Mouse (Mus musculus) forebrain, embryonic 14.5 days (tissue): ENCODE results near the gene Gm5565. TPM values are rescaled to one million over a fixed set of nuclear protein-coding genes. Genes with fewer than 3 reads are reported as not detected.
"Not testable (repeated sequence)": the region's sequence is repeated elsewhere in the genome, so short reads cannot be mapped to it uniquely, and the experiment has no call there.

ENCODE experiments used
- ATAC-seq: fragments of 200-750 bp; cut with Nextera tagmentation; 2 replicates; pipeline ENCODE4 v1.8.0; 2017; ENCODE audit warnings: mild to moderate bottlenecking, moderate library complexity
- DNase-seq: peaks from one replicate; pipeline ENCODE4 v3.0.0-alpha.2; 2015; ENCODE audit warnings: low spot score
- H3K27ac ChIP-seq: fragments of 300-500 bp; sonication (generic); 2 replicates; pipeline ENCODE4 v1.5.1; 2014; ENCODE audit warnings: low read depth, mild to moderate bottlenecking, control low read depth, low read length, moderate library complexity
- H3K27me3 ChIP-seq: fragments of 300-500 bp; sonication (generic); replicated peaks from 2 replicates; pipeline ENCODE4 v1.6.1; 2014; ENCODE audit warnings: low read length, control low read depth, mixed read lengths; ENCODE audit not compliant: control insufficient read depth, insufficient read depth
- H3K36me3 ChIP-seq: fragments of 300-500 bp; sonication (generic); 2 replicates; pipeline ENCODE4 v1.6.1; 2014; ENCODE audit warnings: low read length, control low read depth; ENCODE audit not compliant: control insufficient read depth, insufficient read depth
- H3K4me1 ChIP-seq: fragments of 300-500 bp; sonication (generic); 2 replicates; pipeline ENCODE4 v1.6.1; 2014; ENCODE audit warnings: antibody characterized with exemption, low read length, control low read depth; ENCODE audit not compliant: control insufficient read depth, insufficient read depth
- H3K4me2 ChIP-seq: fragments of 300-500 bp; sonication (generic); 2 replicates; pipeline ENCODE4 v1.6.1; 2014; ENCODE audit warnings: mild to moderate bottlenecking, control low read depth, low read length
- H3K4me3 ChIP-seq: fragments of 300-500 bp; sonication (generic); 2 replicates; pipeline ENCODE4 v1.5.1; 2014; ENCODE audit warnings: low read depth, low read length, control low read depth
- H3K9ac ChIP-seq: fragments of 300-500 bp; sonication (generic); 2 replicates; pipeline ENCODE4 v1.6.1; 2014; ENCODE audit warnings: mild to moderate bottlenecking, low read length, control low read depth, moderate library complexity
- H3K9me3 ChIP-seq: fragments of 300-500 bp; sonication (generic); replicated peaks from 2 replicates; pipeline ENCODE4 v1.6.1; 2016; ENCODE audit warnings: low read length, control low read depth, mixed read lengths; ENCODE audit not compliant: control insufficient read depth
- WGBS: fragments of 180-500 bp; shearing (Covaris S2); extraction: QIAGEN DNeasy Blood & Tissue Kit; methylation state at CpG from one replicate; pipeline ENCODE4 v1.1.7; 2014; 5-methylcytosine and 5-hydroxymethylcytosine counted together
- polyA plus RNA-seq: library from polyadenylated mRNA; unstranded; fragments of >200 nt; fragmentation: Nextera tagmentation; extraction: Ambion mirVana; gene quantifications from 2 replicates; pipeline ENCODE4 v1.2.1, GENCODE M21; 2014

Gm5565 gene
- polyA plus RNA-seq, result not detected in 2 replicates

GRCm38 (mm10) chr5:146160439-146160838, at the start of gene Gm5565:
Gene Gm5565, minus strand, starts transcription at chr5:146160539.
- ATAC-seq, H3K4me3 ChIP-seq, H3K9ac ChIP-seq, H3K27ac ChIP-seq, H3K36me3 ChIP-seq, H3K9me3 ChIP-seq, H3K4me2 ChIP-seq, DNase-seq, H3K4me1 ChIP-seq, H3K27me3 ChIP-seq: not testable (repeated sequence)
- 94% methylated on average over 3 of the region's 3 CpGs for WGBS

GRCm38 (mm10) chr5:146205537-146205936, 45.2 kb upstream of the Gm5565 start:
- Histone ChIP-seq H3K27ac (no peak overlapping the region), H3K36me3 (peaks cover 78% of the 10 kb centered on the region), H3K27me3 (no peaks in the 10 kb centered on the region), H3K9ac (no peak overlapping the region), H3K9me3 (no peaks in the 10 kb centered on the region), H3K4me2 (no peak overlapping the region), H3K4me1 (no peaks in the 10 kb centered on the region), H3K4me3 (no peak overlapping the region)
- no peak for DNase-seq
- no peak for ATAC-seq
- WGBS, result 95% methylated on average over 5 of the region's 5 CpGs

GRCm38 (mm10) chr5:146203921-146204320, 43.6 kb upstream of the Gm5565 start:
- no peaks in the 10 kb centered on the region for H3K9me3 ChIP-seq
- H3K9ac ChIP-seq, result no peak overlapping the region
- H3K27me3 ChIP-seq, result no peaks in the 10 kb centered on the region
- H3K4me1 ChIP-seq, result no peaks in the 10 kb centered on the region
- 88% methylated on average over 2 of the region's 2 CpGs for WGBS
- peaks cover 65% of the 10 kb centered on the region for H3K36me3 ChIP-seq
- no peak overlapping the region for H3K4me2 ChIP-seq
- ATAC-seq (no peak), DNase-seq (no peak)
- no peak overlapping the region for H3K27ac ChIP-seq
- no peak overlapping the region for H3K4me3 ChIP-seq

GRCm38 (mm10) chr5:146200580-146200979, 40.2 kb upstream of the Gm5565 start:
- Histone ChIP-seq H3K36me3 (peaks cover 34% of the 10 kb centered on the region), H3K9me3 (no peaks in the 10 kb centered on the region)
- no peak for DNase-seq

GRCm38 (mm10) chr5:146199540-146199939, 39.2 kb upstream of the Gm5565 start:
- no peaks in the 10 kb centered on the region for H3K4me1 ChIP-seq
- ATAC-seq (no peak), DNase-seq (no peak)
- H3K9ac ChIP-seq, result no peak overlapping the region
- WGBS, result 87% methylated on average over 2 of the region's 2 CpGs
- H3K27me3 ChIP-seq, result no peaks in the 10 kb centered on the region
- H3K27ac ChIP-seq, result no peak overlapping the region
- H3K4me3 ChIP-seq, result no peak overlapping the region
- H3K4me2 ChIP-seq, result no peak overlapping the region
- no peaks in the 10 kb centered on the region for H3K9me3 ChIP-seq
- H3K36me3 ChIP-seq, result peaks cover 25% of the 10 kb centered on the region

More at GRCm38 (mm10) chr5:146200580-146200979, 40.2 kb upstream of the Gm5565 start:
- Histone ChIP-seq H3K4me3 (no peak overlapping the region), H3K9ac (no peak overlapping the region), H3K27me3 (no peaks in the 10 kb centered on the region), H3K4me2 (no peak overlapping the region), H3K4me1 (no peaks in the 10 kb centered on the region), H3K27ac (no peak overlapping the region)
- no peak for ATAC-seq
- WGBS, result 99% methylated on average over 6 of the region's 6 CpGs

GRCm38 (mm10) chr5:146199073-146199472, 38.7 kb upstream of the Gm5565 start:
- H3K9me3 ChIP-seq, result no peaks in the 10 kb centered on the region
- H3K27ac ChIP-seq, result no peak overlapping the region
- DNase-seq (no peak), ATAC-seq (no peak)
- H3K36me3 ChIP-seq, result peaks cover 20% of the 10 kb centered on the region
- no peaks in the 10 kb centered on the region for H3K4me1 ChIP-seq
- no peaks in the 10 kb centered on the region for H3K27me3 ChIP-seq
- H3K4me3 ChIP-seq, result no peak overlapping the region
- H3K9ac ChIP-seq, result no peak overlapping the region
- no peak overlapping the region for H3K4me2 ChIP-seq

- H3K4me2 ChIP-seq, result no peak overlapping the region
- H3K36me3 ChIP-seq, result no peaks in the 10 kb centered on the region
- H3K4me3 ChIP-seq, result no peak overlapping the region
- no peak for DNase-seq
- H3K4me1 ChIP-seq, result no peaks in the 10 kb centered on the region
- no peak overlapping the region for H3K27ac ChIP-seq
- H3K27me3 ChIP-seq, result no peaks in the 10 kb centered on the region
- H3K9ac ChIP-seq, result no peak overlapping the region
- 83% methylated on average over 8 of the region's 8 CpGs for WGBS
- no peaks in the 10 kb centered on the region for H3K9me3 ChIP-seq
- ATAC-seq, result no peak
These were observed 33.0 kb upstream of the Gm5565 start for GRCm38 (mm10) chr5:146193360-146193759.

- no peaks in the 10 kb centered on the region for H3K4me1 ChIP-seq
- H3K27ac ChIP-seq, result no peak overlapping the region
- no peaks in the 10 kb centered on the region for H3K9me3 ChIP-seq
- no peak overlapping the region for H3K9ac ChIP-seq
- ATAC-seq, result no peak
- no peak overlapping the region for H3K4me2 ChIP-seq
- WGBS, result 59% methylated on average over 3 of the region's 3 CpGs
- DNase-seq, result no peak
- H3K36me3 ChIP-seq, result no peaks in the 10 kb centered on the region
- no peak overlapping the region for H3K4me3 ChIP-seq
- H3K27me3 ChIP-seq, result no peaks in the 10 kb centered on the region
These were observed 30.3 kb upstream of the Gm5565 start for GRCm38 (mm10) chr5:146190501-146191269.

GRCm38 (mm10) chr5:146190093-146190492, 29.8 kb upstream of the Gm5565 start:
- WGBS, result 68% methylated on average over 4 of the region's 4 CpGs
- no peak for DNase-seq
- H3K27ac ChIP-seq, result no peak overlapping the region
- H3K4me3 ChIP-seq, result no peak overlapping the region
- no peaks in the 10 kb centered on the region for H3K9me3 ChIP-seq
- no peaks in the 10 kb centered on the region for H3K36me3 ChIP-seq
- no peak for ATAC-seq
- H3K4me2 ChIP-seq, result no peak overlapping the region
- no peaks in the 10 kb centered on the region for H3K4me1 ChIP-seq
- H3K27me3 ChIP-seq, result no peaks in the 10 kb centered on the region
- no peak overlapping the region for H3K9ac ChIP-seq
